ENCODE assay signal across 14 mouse cellular contexts in the genomic region with DNA sequence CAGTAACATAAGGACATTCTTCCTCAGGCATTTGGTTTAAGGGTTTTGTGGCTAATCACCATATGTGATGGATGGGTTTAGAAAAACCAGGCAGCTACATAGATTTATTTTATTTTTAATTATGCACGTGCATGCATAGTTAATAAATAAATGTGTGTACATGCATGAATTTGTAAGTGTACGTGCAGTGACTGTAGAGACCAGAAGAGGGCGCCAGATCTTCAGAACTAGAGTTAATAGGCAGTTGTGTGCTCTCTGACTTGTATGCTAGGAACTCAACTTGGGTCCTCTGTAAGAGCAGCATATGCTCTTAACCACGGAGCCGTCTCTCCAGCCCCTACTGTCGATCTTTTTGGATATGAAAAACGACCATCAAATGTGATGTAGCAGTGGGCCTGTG. TPM values are rescaled to one million over a fixed set of nuclear protein-coding genes. Genes with fewer than 3 reads are reported as not detected.
DNase-seq lines count a peak whose midpoint lies in the region; ATAC-seq and TF ChIP-seq lines count a peak whose summit lies in the region.
"Had no signal": no experiment of that assay in that cellular context is flagged by ENCODE, and none has a peak within 500 bp of the region (broad histone marks: within the 10 kb centered on the region; RNA-seq: fewer than 3 reads in every experiment).

No protein-coding gene starts in this region.

- H3K9ac ChIP-seq in hindbrain, embryonic 11.5 days (ENCODE audit: low read depth, low read length) = no peak overlapping the region
- no peak overlapping the region for H3K9ac ChIP-seq in hindbrain, embryonic 13.5 days
- H3K9ac ChIP-seq in midbrain, postnatal 0 days (replicated peaks; ENCODE audit: low read length, poor library complexity, severe bottlenecking) = no peak overlapping the region
- H3K9ac ChIP-seq in midbrain, embryonic 11.5 days (ENCODE audit: low read length) = no peak overlapping the region
- H3K9ac ChIP-seq: heart, embryonic 15.5 days; midbrain, embryonic 12.5 days; neural tube, embryonic 13.5 days had no signal

- no peak overlapping the region for H3K4me2 ChIP-seq in hindbrain, embryonic 11.5 days (replicated peaks; ENCODE audit: low read depth, low read length)
- no peak overlapping the region for H3K4me2 ChIP-seq in hindbrain, embryonic 13.5 days
- no peak overlapping the region for H3K4me2 ChIP-seq in midbrain, postnatal 0 days (ENCODE audit: low read depth, low read length, poor library complexity, severe bottlenecking)
- H3K4me2 ChIP-seq in midbrain, embryonic 11.5 days = no peak overlapping the region
- H3K4me2 ChIP-seq: heart, embryonic 15.5 days; midbrain, embryonic 12.5 days; neural tube, embryonic 13.5 days had no signal

- ATAC-seq in hindbrain, embryonic 11.5 days (ENCODE audit: low FRiP score) = no peak
- ATAC-seq in hindbrain, embryonic 13.5 days (ENCODE audit: low FRiP score) = no peak
- ATAC-seq in midbrain, postnatal 0 days (ENCODE audit: low FRiP score) = no peak
- ATAC-seq in midbrain, embryonic 11.5 days (ENCODE audit: low FRiP score) = no peak
- ATAC-seq: forebrain, embryonic 14.5 days had no signal

- H3K27me3 ChIP-seq in hindbrain, embryonic 11.5 days (ENCODE audit: control insufficient read depth, insufficient read depth, low read length) = no peaks in the 10 kb centered on the region
- 0 out of 2 replicates have a peak, but pooled peaks cover 4% of the 10 kb centered on the region for H3K27me3 ChIP-seq in hindbrain, embryonic 13.5 days
- no peaks in the 10 kb centered on the region for H3K27me3 ChIP-seq in midbrain, postnatal 0 days (ENCODE audit: insufficient read depth, low read length)
- H3K27me3 ChIP-seq in midbrain, embryonic 11.5 days (ENCODE audit: control insufficient read depth, insufficient read depth, low read length) = no peaks in the 10 kb centered on the region
- H3K27me3 ChIP-seq: heart, embryonic 15.5 days; neural tube, embryonic 13.5 days had no signal

- H3K27ac ChIP-seq in hindbrain, embryonic 11.5 days (ENCODE audit: low read depth, low read length) = no peak overlapping the region
- H3K27ac ChIP-seq in hindbrain, embryonic 13.5 days = no peak overlapping the region
- H3K27ac ChIP-seq in midbrain, postnatal 0 days (ENCODE audit: low read depth, low read length) = no peak overlapping the region
- H3K27ac ChIP-seq in midbrain, embryonic 11.5 days (ENCODE audit: low read depth, low read length) = no peak overlapping the region
- H3K27ac ChIP-seq: heart, embryonic 15.5 days; midbrain, embryonic 12.5 days; neural tube, embryonic 13.5 days had no signal

- H3K9me3 ChIP-seq in hindbrain, embryonic 11.5 days (ENCODE audit: control insufficient read depth, low read length) = no peaks in the 10 kb centered on the region
- H3K9me3 ChIP-seq in hindbrain, embryonic 13.5 days = no peaks in the 10 kb centered on the region
- H3K9me3 ChIP-seq in midbrain, postnatal 0 days (ENCODE audit: low read length) = no peaks in the 10 kb centered on the region
- no peaks in the 10 kb centered on the region for H3K9me3 ChIP-seq in midbrain, embryonic 11.5 days (ENCODE audit: control insufficient read depth, low read length)
- H3K9me3 ChIP-seq: heart, embryonic 15.5 days; midbrain, embryonic 12.5 days; neural tube, embryonic 13.5 days had no signal

- no peaks in the 10 kb centered on the region for H3K4me1 ChIP-seq in hindbrain, embryonic 11.5 days (replicated peaks; ENCODE audit: control insufficient read depth, insufficient read depth, low read length)
- H3K4me1 ChIP-seq in hindbrain, embryonic 13.5 days (replicated peaks) = peaks cover 4% of the 10 kb centered on the region; the same call in 1 of the 2 replicates
- H3K4me1 ChIP-seq in midbrain, postnatal 0 days (ENCODE audit: insufficient read depth, low read length) = no peaks in the 10 kb centered on the region
- H3K4me1 ChIP-seq in midbrain, embryonic 11.5 days (ENCODE audit: control insufficient read depth, insufficient read depth, low read length) = no peaks in the 10 kb centered on the region
- H3K4me1 ChIP-seq: midbrain, embryonic 12.5 days; neural tube, embryonic 13.5 days had no signal

- no peaks in the 10 kb centered on the region for H3K36me3 ChIP-seq in hindbrain, embryonic 11.5 days (ENCODE audit: control insufficient read depth, insufficient read depth, low read length)
- H3K36me3 ChIP-seq in hindbrain, embryonic 13.5 days = no peaks in the 10 kb centered on the region
- no peaks in the 10 kb centered on the region for H3K36me3 ChIP-seq in midbrain, postnatal 0 days (ENCODE audit: insufficient read depth, low read length)
- H3K36me3 ChIP-seq in midbrain, embryonic 11.5 days (ENCODE audit: control insufficient read depth, insufficient read depth, low read length) = no peaks in the 10 kb centered on the region
- H3K36me3 ChIP-seq: heart, embryonic 15.5 days; midbrain, embryonic 12.5 days; neural tube, embryonic 13.5 days had no signal

- no peak overlapping the region for H3K4me3 ChIP-seq in hindbrain, embryonic 11.5 days (ENCODE audit: low read depth, low read length)
- H3K4me3 ChIP-seq in hindbrain, embryonic 13.5 days = no peak overlapping the region
- H3K4me3 ChIP-seq in midbrain, postnatal 0 days (ENCODE audit: low read depth, low read length) = no peak overlapping the region
- H3K4me3 ChIP-seq in midbrain, embryonic 11.5 days (ENCODE audit: low read depth, low read length) = no peak overlapping the region
- H3K4me3 ChIP-seq: heart, embryonic 15.5 days; midbrain, embryonic 12.5 days; neural tube, embryonic 13.5 days had no signal

- peak; percentile 36 for TF ChIP-seq CTCF in midbrain, postnatal 0 days (IDR thresholded peaks at IDR 0.05)

- DNase-seq in hindbrain, embryonic 11.5 days (ENCODE audit: low spot score) = peak; percentile 13
- DNase-seq in midbrain, postnatal 0 days (ENCODE audit: low spot score) = no peak
- no peak for DNase-seq in midbrain, embryonic 11.5 days (ENCODE audit: low spot score, missing footprints)
- DNase-seq in NIH3T3 (ENCODE audit: low read depth) = peak; percentile 18
- DNase-seq in induced T-regulatory cell, adult 2 months (ENCODE audit: low read depth) = peak; percentile 12
- no peak for DNase-seq in cerebellum, adult 11 months
- DNase-seq: adrenal gland, postnatal 10 days; gastrocnemius, postnatal 36 days; right cerebral cortex, adult 18-20 months had no signal

- 75% methylated on average over 7 of the region's 7 CpGs for WGBS in hindbrain, embryonic 11.5 days
- 69% methylated on average over 7 of the region's 7 CpGs for WGBS in hindbrain, embryonic 13.5 days
- 66% methylated on average over 7 of the region's 7 CpGs for WGBS in midbrain, postnatal 0 days
- WGBS in midbrain, embryonic 11.5 days = 64% methylated on average over 7 of the region's 7 CpGs

RNA-seq across cellular contexts. Expression of a gene that starts 1.6 kb away (rescaled TPM):
- polyA plus RNA-seq in hindbrain, embryonic 11.5 days (2014; fragmentation: Nextera tagmentation; extraction: Ambion mirVana) = 0.19 and 0.25 TPM in 2 replicates
- polyA plus RNA-seq in hindbrain, embryonic 13.5 days (2015; fragmentation: Nextera tagmentation; extraction: Ambion mirVana) = 0.60 and 0.79 TPM in 2 replicates
- 0.61 and 1.6 TPM in 2 replicates for total RNA-seq in midbrain, postnatal 0 days (2014; rRNA removed)
- polyA plus RNA-seq in midbrain, postnatal 0 days (2015; fragmentation: Nextera tagmentation; extraction: Ambion mirVana) = 0.28 and 0.39 TPM in 2 replicates
- polyA plus RNA-seq in midbrain, embryonic 11.5 days (2014; fragmentation: Nextera tagmentation; extraction: Ambion mirVana) = 0.07 TPM in 1 of 2 replicates, not detected in the other

Comparison
In these comparisons a context has a peak if more than half of its experiments do, and no peak if none do; other contexts are left out.
1. DNase-seq: peak in hindbrain, embryonic 11.5 days (single experiment), NIH3T3 (single experiment) and induced T-regulatory cell, adult 2 months (single experiment); none in midbrain, postnatal 0 days (single experiment), midbrain, embryonic 11.5 days (single experiment) and cerebellum, adult 11 months (single experiment).